Mouse (Mus musculus): ENCODE data around the gene Atl2. TPM values are rescaled to one million over a fixed set of nuclear protein-coding genes. Genes with fewer than 3 reads are reported as not detected.

The Atl2 gene
- polyA plus RNA-seq, 1 experiment from 2014 or later = 110 TPM

DNA sequence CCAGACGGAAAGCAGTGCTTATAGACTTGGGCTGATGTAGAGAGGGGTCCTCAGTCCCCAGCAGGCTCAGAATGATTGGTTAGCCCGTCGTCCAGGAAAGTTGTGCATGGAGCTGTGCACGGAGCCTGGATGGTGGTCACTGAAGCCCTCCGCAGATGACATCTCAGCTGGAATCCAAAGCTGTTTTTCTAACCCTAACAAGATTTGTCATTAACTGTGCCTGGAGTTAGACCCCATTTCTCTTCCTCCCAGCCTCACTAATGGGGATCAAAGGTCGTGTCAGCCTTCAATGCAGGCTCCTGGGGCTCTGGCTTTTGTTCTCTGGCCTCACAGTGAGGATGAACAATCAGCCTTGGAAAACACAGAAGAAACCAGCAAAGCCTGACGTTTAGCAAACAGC lies 77.9 kb downstream of the Atl2 start:
- TF ChIP-seq CTCF (IDR thresholded peaks at IDR 0.05; ENCODE audit: low read depth) = no peak
- Histone ChIP-seq H3K4me3 (ENCODE audit: low read depth, low read length) (no peak overlapping the region), H3K36me3 (ENCODE audit: control insufficient read depth, insufficient read depth) (no peaks in the 10 kb centered on the region), H3K4me1 (replicated peaks; ENCODE audit: control insufficient read depth, insufficient read depth, low read length) (0 out of 2 replicates have a peak, but pooled peaks cover 2% of the 10 kb centered on the region), H3K27ac (ENCODE audit: low read depth, low read length) (no peak overlapping the region), H3K27me3 (replicated peaks; ENCODE audit: control insufficient read depth, insufficient read depth, low read length) (no peaks in the 10 kb centered on the region), H3K9me3 (ENCODE audit: control insufficient read depth) (no peaks in the 10 kb centered on the region), H3K9ac (ENCODE audit: low read depth, low read length) (no peak overlapping the region), H3K4me2 (replicated peaks; ENCODE audit: low read depth) (no peak overlapping the region)
- 30% methylated on average over 7 of the region's 7 CpGs for WGBS
- no peak for ATAC-seq

DNA sequence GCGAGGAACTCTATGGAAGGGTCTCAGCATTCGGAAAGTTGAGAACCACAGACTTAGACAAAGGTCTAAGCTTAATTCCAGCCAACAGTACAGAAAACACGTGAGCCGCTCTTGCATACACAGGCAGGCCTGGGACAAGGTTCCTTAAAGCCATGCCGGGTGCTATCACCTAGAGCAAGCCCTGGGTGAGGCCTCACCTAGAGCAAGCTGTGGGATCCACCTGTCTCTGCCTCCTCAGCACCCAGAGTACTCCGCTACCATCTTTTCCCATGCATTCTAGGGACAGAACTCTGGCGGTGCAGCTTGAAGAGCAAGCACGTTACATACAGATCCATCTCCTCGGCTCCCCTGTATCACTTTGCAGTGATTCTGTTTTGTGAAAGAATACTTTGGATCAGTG lies 78.4 kb downstream of the Atl2 start:
- no peak overlapping the region for H3K4me2 ChIP-seq (replicated peaks; ENCODE audit: low read depth)
- 74% methylated on average over 9 of the region's 9 CpGs for WGBS
- H3K9ac ChIP-seq (ENCODE audit: low read depth, low read length) = no peak overlapping the region
- H3K27me3 ChIP-seq (replicated peaks; ENCODE audit: control insufficient read depth, insufficient read depth, low read length) = no peaks in the 10 kb centered on the region
- H3K36me3 ChIP-seq (ENCODE audit: control insufficient read depth, insufficient read depth) = no peaks in the 10 kb centered on the region
- H3K4me1 ChIP-seq (replicated peaks; ENCODE audit: control insufficient read depth, insufficient read depth, low read length) = 0 out of 2 replicates have a peak, but pooled peaks cover 2% of the 10 kb centered on the region
- ATAC-seq = no peak
- H3K9me3 ChIP-seq (ENCODE audit: control insufficient read depth) = no peaks in the 10 kb centered on the region
- no peak for TF ChIP-seq CTCF (IDR thresholded peaks at IDR 0.05; ENCODE audit: low read depth)
- no peak overlapping the region for H3K27ac ChIP-seq (ENCODE audit: low read depth, low read length)
- H3K4me3 ChIP-seq (ENCODE audit: low read depth, low read length) = no peak overlapping the region

- 78% methylated on average over 6 of the region's 6 CpGs for WGBS
- TF ChIP-seq CTCF (IDR thresholded peaks at IDR 0.05; ENCODE audit: low read depth) = no peak
- H3K4me1 ChIP-seq (replicated peaks; ENCODE audit: control insufficient read depth, insufficient read depth, low read length) = 0 out of 2 replicates have a peak, but pooled peaks cover 2% of the 10 kb centered on the region
- no peak overlapping the region for H3K9ac ChIP-seq (ENCODE audit: low read depth, low read length)
- no peak for ATAC-seq
- no peaks in the 10 kb centered on the region for H3K27me3 ChIP-seq (replicated peaks; ENCODE audit: control insufficient read depth, insufficient read depth, low read length)
- no peaks in the 10 kb centered on the region for H3K9me3 ChIP-seq (ENCODE audit: control insufficient read depth)
- no peaks in the 10 kb centered on the region for H3K36me3 ChIP-seq (ENCODE audit: control insufficient read depth, insufficient read depth)
- H3K4me2 ChIP-seq (replicated peaks; ENCODE audit: low read depth) = no peak overlapping the region
- no peak overlapping the region for H3K4me3 ChIP-seq (ENCODE audit: low read depth, low read length)
- H3K27ac ChIP-seq (ENCODE audit: low read depth, low read length) = no peak overlapping the region
Measured at GRCm38 (mm10) chr17:79816896-79817295, 79.0 kb downstream of the Atl2 start.

- Histone ChIP-seq H3K9me3 (ENCODE audit: control insufficient read depth) (no peaks in the 10 kb centered on the region), H3K36me3 (ENCODE audit: control insufficient read depth, insufficient read depth) (no peaks in the 10 kb centered on the region), H3K27me3 (replicated peaks; ENCODE audit: control insufficient read depth, insufficient read depth, low read length) (no peaks in the 10 kb centered on the region), H3K4me1 (replicated peaks; ENCODE audit: control insufficient read depth, insufficient read depth, low read length) (no peaks in the 10 kb centered on the region; the same call in 1 of the 2 replicates), H3K9ac (ENCODE audit: low read depth, low read length) (no peak overlapping the region), H3K4me2 (replicated peaks; ENCODE audit: low read depth) (no peak overlapping the region), H3K4me3 (ENCODE audit: low read depth, low read length) (no peak overlapping the region), H3K27ac (ENCODE audit: low read depth, low read length) (no peak overlapping the region)
- WGBS = 89% methylated on average over 9 of the region's 9 CpGs
- ATAC-seq = no peak
- no peak for TF ChIP-seq CTCF (IDR thresholded peaks at IDR 0.05; ENCODE audit: low read depth)
Measured at GRCm38 (mm10) chr17:79810421-79810820, 85.5 kb downstream of the Atl2 start.

DNA sequence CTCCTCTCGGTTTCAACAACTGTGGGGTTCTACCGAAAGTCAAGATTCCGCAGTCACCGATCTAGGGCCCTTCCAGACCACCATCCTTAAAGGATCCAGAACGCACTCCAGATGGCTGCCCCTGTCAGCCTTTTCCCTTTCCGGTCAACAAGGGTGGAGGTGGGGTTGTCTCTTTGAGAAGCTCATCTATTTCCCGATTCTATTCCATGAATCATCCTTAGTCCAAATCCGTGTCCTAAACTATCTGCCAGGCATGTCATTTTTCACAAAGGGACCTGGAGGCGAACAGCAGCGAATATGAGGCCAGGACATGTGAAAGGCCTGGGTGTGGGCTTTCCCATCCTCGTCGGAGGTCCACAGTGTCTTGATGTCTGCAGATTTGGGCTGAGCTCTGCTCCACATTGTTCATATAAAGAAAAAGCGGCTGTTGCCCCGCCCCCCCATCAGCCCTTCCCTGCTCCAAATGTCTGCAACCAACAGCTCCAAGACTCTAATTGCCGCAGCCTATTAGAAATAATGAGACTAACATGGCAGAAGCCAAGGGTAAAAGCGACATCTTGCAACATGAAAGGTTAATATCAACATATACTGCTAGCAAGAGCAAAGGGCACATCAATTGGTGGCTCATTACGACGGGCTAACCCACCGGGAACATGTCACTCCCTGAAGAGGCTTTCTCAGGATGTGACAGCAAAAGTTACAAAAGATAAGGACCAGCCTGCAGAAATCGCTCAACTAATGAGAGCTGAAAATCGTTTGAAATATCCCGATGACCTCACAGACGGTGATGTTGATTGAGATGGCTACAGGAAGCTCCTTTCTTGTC lies 86.2 kb downstream of the Atl2 start:
- Histone ChIP-seq H3K27me3 (replicated peaks; ENCODE audit: control insufficient read depth, insufficient read depth, low read length) (no peaks in the 10 kb centered on the region), H3K4me2 (replicated peaks; ENCODE audit: low read depth) (no peak overlapping the region), H3K4me3 (ENCODE audit: low read depth, low read length) (no peak overlapping the region), H3K27ac (ENCODE audit: low read depth, low read length) (no peak overlapping the region), H3K9me3 (ENCODE audit: control insufficient read depth) (no peaks in the 10 kb centered on the region), H3K9ac (ENCODE audit: low read depth, low read length) (no peak overlapping the region), H3K4me1 (replicated peaks; ENCODE audit: control insufficient read depth, insufficient read depth, low read length) (no peaks in the 10 kb centered on the region; the same call in 1 of the 2 replicates), H3K36me3 (ENCODE audit: control insufficient read depth, insufficient read depth) (no peaks in the 10 kb centered on the region)
- WGBS = 74% methylated on average over 23 of the region's 23 CpGs
- no peak for ATAC-seq
- no peak for TF ChIP-seq CTCF (IDR thresholded peaks at IDR 0.05; ENCODE audit: low read depth)

DNA sequence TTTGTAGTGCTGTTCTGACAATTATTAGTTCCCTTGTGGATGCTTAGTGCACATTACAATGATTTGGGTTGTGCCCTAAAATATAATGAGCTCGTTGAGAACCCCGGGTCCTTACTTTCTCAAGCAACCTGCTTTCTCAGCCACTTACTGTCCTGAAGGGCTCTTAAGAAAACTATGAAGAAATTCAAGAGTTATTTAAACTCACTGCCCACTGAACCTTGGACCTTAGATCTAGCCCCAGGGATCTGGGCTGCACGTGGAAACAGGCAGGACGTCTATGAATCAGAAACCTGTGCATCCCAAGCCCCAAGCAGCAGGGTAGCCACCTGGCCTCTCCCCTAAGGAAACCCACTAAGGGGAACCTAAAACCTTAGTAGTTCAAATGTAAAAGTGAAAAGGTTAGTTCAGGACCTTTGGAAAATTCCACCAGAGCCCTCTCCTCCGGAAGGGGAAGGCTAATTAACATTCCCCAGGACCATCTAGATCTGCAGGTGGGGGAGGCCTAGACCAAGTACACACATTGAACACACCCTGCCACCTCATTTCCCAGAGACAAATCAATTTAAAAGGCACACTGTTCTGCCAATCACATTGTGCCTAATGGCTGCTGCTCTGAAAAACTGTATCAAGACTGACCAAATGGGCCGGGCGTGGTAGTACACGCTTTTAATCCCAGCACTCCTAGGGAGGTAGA lies 88.5 kb downstream of the Atl2 start:
- no peaks in the 10 kb centered on the region for H3K9me3 ChIP-seq (ENCODE audit: control insufficient read depth)
- no peaks in the 10 kb centered on the region; the same call in 1 of the 2 replicates for H3K4me1 ChIP-seq (replicated peaks; ENCODE audit: control insufficient read depth, insufficient read depth, low read length)
- no peak overlapping the region for H3K27ac ChIP-seq (ENCODE audit: low read depth, low read length)
- no peak for TF ChIP-seq CTCF (IDR thresholded peaks at IDR 0.05; ENCODE audit: low read depth)
- H3K4me3 ChIP-seq (ENCODE audit: low read depth, low read length) = no peak overlapping the region
- H3K4me2 ChIP-seq (replicated peaks; ENCODE audit: low read depth) = no peak overlapping the region
- ATAC-seq = no peak
- 67% methylated on average over 8 of the region's 8 CpGs for WGBS
- H3K9ac ChIP-seq (ENCODE audit: low read depth, low read length) = no peak overlapping the region
- H3K36me3 ChIP-seq (ENCODE audit: control insufficient read depth, insufficient read depth) = no peaks in the 10 kb centered on the region
- no peaks in the 10 kb centered on the region for H3K27me3 ChIP-seq (replicated peaks; ENCODE audit: control insufficient read depth, insufficient read depth, low read length)
